Mouse (Mus musculus) adrenal gland, adult (tissue): ENCODE data around the gene Pth2.

Source experiments
- DNase-seq, 2 experiments: peaks; one replicate each; pipeline ENCODE4 v3.0.0; 2022 to 2023; ENCODE audit warnings: low spot score in 1 of 2; ENCODE audit not compliant: inconsistent age in 2 of 2

The Pth2 gene

GRCm38 (mm10) chr7:45231192-45231591, 50.4 kb downstream of the Pth2 start:
- DNase-seq, result no peak
